Mouse (Mus musculus) forebrain, postnatal 0 days (tissue): ENCODE results near the gene Rab4a. TPM values are rescaled to one million over a fixed set of nuclear protein-coding genes. Genes with fewer than 3 reads are reported as not detected.

Experiments
- ATAC-seq: fragments of 200-750 bp; cut with Nextera tagmentation; 2 replicates; pipeline ENCODE4 v1.8.0; 2017; ENCODE audit warnings: mild to moderate bottlenecking, moderate library complexity
- DNase-seq: peaks from one replicate; pipeline ENCODE4 v3.0.0-alpha.2; 2015
- H3K27ac ChIP-seq: fragments of 300-500 bp; sonication (generic); 2 replicates; pipeline ENCODE4 v1.5.1; 2014; ENCODE audit warnings: low read depth, mild to moderate bottlenecking, antibody characterized with exemption, low read length, moderate library complexity, mixed read lengths
- H3K27me3 ChIP-seq: fragments of 300-500 bp; sonication (generic); 2 replicates; pipeline ENCODE4 v1.6.1; 2014; ENCODE audit warnings: mild to moderate bottlenecking, low read length, mixed read lengths; ENCODE audit not compliant: insufficient read depth
- H3K36me3 ChIP-seq: fragments of 300-500 bp; sonication (generic); 2 replicates; pipeline ENCODE4 v1.6.1; 2014; ENCODE audit warnings: mild to moderate bottlenecking, moderate library complexity; ENCODE audit not compliant: insufficient read depth
- H3K4me1 ChIP-seq: fragments of 300-500 bp; sonication (generic); 2 replicates; pipeline ENCODE4 v1.6.1; 2014; ENCODE audit warnings: antibody characterized with exemption; ENCODE audit not compliant: insufficient read depth
- H3K4me2 ChIP-seq: fragments of 300-500 bp; sonication (generic); 2 replicates; pipeline ENCODE4 v1.6.1; 2014; ENCODE audit warnings: low read depth, mild to moderate bottlenecking, moderate library complexity
- H3K4me3 ChIP-seq: fragments of 300-500 bp; sonication (generic); 2 replicates; pipeline ENCODE4 v1.5.1; 2014; ENCODE audit warnings: low read depth, low read length, mixed read lengths
- H3K9ac ChIP-seq: fragments of 300-500 bp; sonication (generic); 2 replicates; pipeline ENCODE4 v1.6.1; 2014; ENCODE audit warnings: mild to moderate bottlenecking
- H3K9me3 ChIP-seq: fragments of 300-500 bp; sonication (generic); 2 replicates; pipeline ENCODE4 v1.6.1; 2016; ENCODE audit warnings: low read length
- CTCF ChIP-seq: sonication (generic); IDR thresholded peaks from 2 replicates; pipeline ENCODE4 v1.5.1; 2016; ENCODE audit warnings: antibody characterized with exemption, control low read depth, low read depth
- WGBS: fragments of 180-500 bp; shearing (Covaris S2); extraction: QIAGEN DNeasy Blood & Tissue Kit; methylation state at CpG from one replicate; pipeline ENCODE4 v1.1.7; 2014; 5-methylcytosine and 5-hydroxymethylcytosine counted together
- polyA plus RNA-seq: library from polyadenylated mRNA; unstranded; fragments of >200 nt; fragmentation: Nextera tagmentation; extraction: Ambion mirVana; gene quantifications from 2 replicates; pipeline ENCODE4 v1.2.1, GENCODE M21; 2015
- total RNA-seq: library from RNA; depleted of rRNA; stranded (reverse); fragments of >200 nt; gene quantifications from 2 replicates; pipeline ENCODE4 v1.2.3, GENCODE M21; 2014

The Rab4a gene
- total and polyA plus RNA-seq, 2 experiments from 2014 or later: 70.9 to 113 TPM

DNA sequence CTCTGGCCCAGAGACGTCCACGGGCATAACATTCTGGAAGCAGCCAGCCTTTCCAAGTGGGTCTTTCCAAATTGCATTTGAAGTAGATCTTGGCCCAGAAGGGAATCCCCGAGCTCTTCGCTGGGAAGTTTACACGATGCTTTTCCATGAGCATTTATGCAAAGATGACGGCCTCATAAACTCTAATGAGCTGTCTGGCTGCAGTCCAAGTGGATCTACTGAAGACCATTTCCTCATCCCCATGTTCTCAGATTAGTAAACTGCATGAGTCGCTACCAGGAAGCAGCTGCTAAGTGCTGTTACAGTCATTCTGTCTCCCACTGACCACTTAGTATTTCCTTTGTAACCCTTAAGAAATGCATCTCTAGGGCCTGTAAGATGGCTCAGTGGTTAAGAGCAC lies 42.4 kb upstream of the Rab4a start:
- H3K36me3 ChIP-seq: no peaks in the 10 kb centered on the region
- no peak overlapping the region for H3K9ac ChIP-seq
- H3K4me2 ChIP-seq: no peak overlapping the region
- 45% methylated on average over 7 of the region's 7 CpGs for WGBS
- H3K4me3 ChIP-seq: no peak overlapping the region
- no peaks in the 10 kb centered on the region for H3K4me1 ChIP-seq
- H3K27ac ChIP-seq: no peak overlapping the region
- no peaks in the 10 kb centered on the region for H3K9me3 ChIP-seq
- H3K27me3 ChIP-seq: no peaks in the 10 kb centered on the region
- no peak for TF ChIP-seq CTCF
- ATAC-seq (no peak), DNase-seq (no peak)

DNA sequence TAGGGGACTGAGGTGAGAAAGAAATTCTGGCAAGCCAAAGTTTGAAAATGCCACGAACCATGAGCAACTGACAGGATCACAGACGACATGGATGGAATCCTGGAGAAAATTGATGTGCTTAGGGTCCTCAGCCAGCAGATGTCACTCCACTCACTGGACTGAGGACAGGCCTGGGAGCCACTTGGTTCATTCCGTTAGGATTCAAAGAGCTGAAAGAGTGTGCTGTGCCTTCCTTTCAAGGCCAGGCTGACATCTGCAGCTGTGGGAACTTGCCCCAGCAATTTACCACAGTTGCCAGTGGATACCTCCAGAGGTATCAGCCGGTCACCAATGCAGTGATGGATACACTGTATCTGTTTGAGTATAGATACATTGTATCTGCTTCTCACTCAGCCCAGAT lies 41.1 kb upstream of the Rab4a start:
- Histone ChIP-seq H3K4me2 (no peak overlapping the region), H3K9me3 (no peaks in the 10 kb centered on the region), H3K9ac (no peak overlapping the region), H3K27me3 (no peaks in the 10 kb centered on the region), H3K4me1 (no peaks in the 10 kb centered on the region), H3K4me3 (no peak overlapping the region), H3K27ac (no peak overlapping the region), H3K36me3 (no peaks in the 10 kb centered on the region)
- no peak for DNase-seq
- WGBS: 36% methylated on average over 4 of the region's 4 CpGs
- peak; percentile 49 for TF ChIP-seq CTCF
- ATAC-seq: no peak

DNA sequence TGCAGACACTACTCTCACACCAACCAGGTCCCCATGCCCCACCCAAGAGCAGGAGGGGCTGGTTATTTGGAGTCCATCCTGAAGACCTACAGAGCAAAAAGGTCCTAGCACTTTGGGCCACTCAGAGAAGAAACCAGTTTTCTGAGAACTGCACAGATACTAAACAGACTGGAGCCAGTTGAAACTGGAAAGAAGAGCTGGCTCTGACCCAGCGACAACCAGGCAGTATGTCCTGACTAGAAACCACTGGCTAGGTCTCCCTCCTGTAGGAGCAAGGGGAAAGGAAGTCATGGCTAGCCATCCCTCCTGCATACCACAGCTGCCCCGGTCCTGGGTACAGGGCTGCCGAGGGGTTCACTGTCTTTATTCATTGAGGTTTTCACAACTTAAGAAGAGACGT lies 39.3 kb upstream of the Rab4a start:
- H3K4me2 ChIP-seq: no peak overlapping the region
- no peak overlapping the region for H3K4me3 ChIP-seq
- no peak overlapping the region for H3K27ac ChIP-seq
- H3K9me3 ChIP-seq: no peaks in the 10 kb centered on the region
- 81% methylated on average over 4 of the region's 4 CpGs for WGBS
- H3K9ac ChIP-seq: no peak overlapping the region
- no peaks in the 10 kb centered on the region for H3K4me1 ChIP-seq
- H3K36me3 ChIP-seq: no peaks in the 10 kb centered on the region
- no peak for ATAC-seq
- TF ChIP-seq CTCF: no peak
- no peak for DNase-seq
- no peaks in the 10 kb centered on the region for H3K27me3 ChIP-seq

DNA sequence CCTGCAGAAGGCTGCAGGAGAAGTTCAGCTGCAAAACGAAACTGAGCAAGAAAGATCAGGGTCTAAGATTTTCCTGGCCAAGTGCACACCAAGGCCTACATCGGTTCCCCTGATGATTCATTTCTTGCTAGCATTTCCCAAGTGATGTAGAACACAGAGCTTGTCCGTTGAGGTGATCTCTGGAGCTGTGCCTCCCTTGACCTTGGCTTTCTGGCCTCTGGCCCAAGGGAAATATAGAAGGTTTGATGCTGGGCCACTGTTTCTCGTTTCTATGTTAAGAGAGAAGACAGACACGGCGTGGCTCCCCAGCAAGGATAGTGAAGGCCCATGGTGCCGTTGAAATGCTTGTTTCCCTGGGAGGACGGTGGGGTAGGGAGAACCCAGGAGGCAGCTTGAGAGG lies 37.9 kb upstream of the Rab4a start:
- Histone ChIP-seq H3K27me3 (no peaks in the 10 kb centered on the region), H3K36me3 (no peaks in the 10 kb centered on the region), H3K4me2 (no peak overlapping the region), H3K9ac (no peak overlapping the region), H3K9me3 (no peaks in the 10 kb centered on the region), H3K4me3 (no peak overlapping the region), H3K27ac (peak overlapping the region; percentile 59), H3K4me1 (no peaks in the 10 kb centered on the region)
- WGBS: 88% methylated on average over 8 of the region's 8 CpGs
- ATAC-seq: no peak
- no peak for TF ChIP-seq CTCF
- DNase-seq: no peak

DNA sequence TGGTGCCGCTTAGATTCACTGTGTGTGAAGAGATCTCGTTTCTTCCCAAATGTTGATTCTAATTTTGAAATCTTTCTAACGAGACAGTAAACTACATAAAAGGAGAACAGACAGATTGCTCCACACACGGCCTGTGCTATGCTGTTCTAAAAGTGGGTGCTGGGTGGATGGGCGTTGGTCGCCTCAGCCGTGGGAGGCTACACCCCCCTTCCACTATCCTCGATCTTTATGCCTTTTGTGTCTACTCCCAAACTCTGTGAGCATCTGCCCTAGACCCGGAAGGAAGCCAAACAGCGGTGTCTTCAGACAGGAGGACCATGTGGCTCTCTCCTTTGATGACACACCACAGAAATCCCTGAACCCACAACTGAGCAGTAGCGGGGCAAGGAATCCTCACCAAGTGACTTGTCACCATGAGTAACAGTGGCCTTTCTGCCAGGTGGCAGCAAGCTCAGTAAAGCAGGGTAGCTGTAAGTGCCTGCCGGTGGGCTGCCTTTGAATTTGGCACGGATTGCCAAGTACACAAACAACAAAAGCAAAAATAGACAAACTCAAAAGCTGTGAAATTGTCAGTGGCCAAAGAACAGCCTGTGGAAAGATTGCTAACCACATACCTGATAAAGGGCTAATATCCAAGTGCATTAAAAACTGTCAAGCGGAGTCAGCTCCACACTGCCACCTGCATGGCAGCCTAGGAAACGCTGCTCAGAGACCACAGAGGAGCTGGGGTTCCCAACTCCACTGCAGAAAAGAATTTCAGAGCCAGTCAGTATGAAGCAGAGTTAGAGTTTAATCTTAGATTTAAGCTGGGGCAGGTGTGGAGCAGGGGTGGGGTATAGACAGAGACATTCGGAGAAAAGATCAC lies 37.1 kb upstream of the Rab4a start:
- Histone ChIP-seq H3K4me3 (no peak overlapping the region), H3K27me3 (no peaks in the 10 kb centered on the region), H3K27ac (peak overlapping the region; percentile 71), H3K4me2 (no peak overlapping the region), H3K9ac (no peak overlapping the region), H3K9me3 (no peaks in the 10 kb centered on the region), H3K36me3 (no peaks in the 10 kb centered on the region), H3K4me1 (no peaks in the 10 kb centered on the region)
- TF ChIP-seq CTCF: peak; percentile 88
- 54% methylated on average over 16 of the region's 16 CpGs for WGBS
- ATAC-seq (peak; percentile 70), DNase-seq (peak; percentile 85)

DNA sequence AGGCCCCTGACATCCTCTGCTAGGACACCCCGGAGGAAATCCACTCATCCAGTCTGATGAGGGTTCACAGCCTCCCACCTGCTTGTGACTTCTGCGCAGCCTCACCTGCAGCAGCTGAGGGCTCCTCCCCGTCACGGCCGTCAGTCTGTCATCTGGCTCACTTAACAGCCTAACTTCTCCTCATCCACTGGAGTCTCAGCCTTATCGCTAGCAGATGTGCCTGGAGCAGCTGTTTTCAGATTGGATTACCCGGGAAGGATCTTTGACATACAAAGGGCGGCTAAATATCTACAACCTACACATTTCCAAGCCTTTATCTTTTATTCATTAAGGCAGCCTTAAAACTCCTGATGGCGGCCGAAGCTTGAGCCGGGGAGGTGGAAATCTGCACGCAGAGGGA lies 32.3 kb upstream of the Rab4a start:
- ATAC-seq (no peak), DNase-seq (no peak)
- Histone ChIP-seq H3K4me2 (no peak overlapping the region), H3K9ac (no peak overlapping the region), H3K9me3 (no peaks in the 10 kb centered on the region), H3K27me3 (no peaks in the 10 kb centered on the region), H3K4me3 (no peak overlapping the region), H3K27ac (no peak overlapping the region), H3K4me1 (no peaks in the 10 kb centered on the region), H3K36me3 (no peaks in the 10 kb centered on the region)
- WGBS: 68% methylated on average over 12 of the region's 12 CpGs
- TF ChIP-seq CTCF: no peak

DNA sequence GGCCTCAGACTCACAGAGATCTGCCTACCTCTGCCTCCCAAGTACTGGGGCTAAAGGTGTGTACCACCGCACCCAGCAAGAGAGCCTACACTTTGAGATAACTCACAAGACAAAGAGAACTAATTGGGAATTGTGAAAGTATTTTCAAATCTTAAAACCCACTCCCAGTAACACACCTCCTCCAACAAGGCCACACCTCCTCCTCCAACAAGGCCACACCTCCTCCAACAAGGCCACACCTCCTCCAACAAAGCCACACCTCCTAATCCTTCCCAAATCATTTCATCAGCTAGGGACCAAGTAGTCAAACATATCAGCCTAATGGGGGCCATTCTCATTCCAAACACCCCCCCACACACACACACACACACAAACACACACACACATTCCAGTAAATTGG lies 31.3 kb upstream of the Rab4a start:
- Histone ChIP-seq H3K27me3 (no peaks in the 10 kb centered on the region), H3K4me1 (no peaks in the 10 kb centered on the region), H3K27ac (no peak overlapping the region), H3K4me2 (no peak overlapping the region), H3K9me3 (no peaks in the 10 kb centered on the region), H3K9ac (no peak overlapping the region), H3K36me3 (no peaks in the 10 kb centered on the region), H3K4me3 (no peak overlapping the region)
- no peak for TF ChIP-seq CTCF
- DNase-seq: no peak
- ATAC-seq: no peak
- 100% methylated on average over 1 of the region's 1 CpGs for WGBS
